Mouse (Mus musculus) R1 (cell line): Measurements from ENCODE around the gene Hist2h3b.

Experiments
- DNase-seq: peaks from one replicate; pipeline ENCODE4 v3.0.0-alpha.2; 2018; ENCODE audit warnings: low read depth, low spot score

Gene Hist2h3b

GRCm38 (mm10) chr3:96293787-96294186 is 25.3 kb downstream of the Hist2h3b start, which contains the start of gene Fcgr1:
Gene Fcgr1 (minus strand): TSS chr3:96293969.
- DNase-seq = no peak

GRCm38 (mm10) chr3:96298360-96298759 is 29.9 kb downstream of the Hist2h3b start:
- DNase-seq = no peak

DNA sequence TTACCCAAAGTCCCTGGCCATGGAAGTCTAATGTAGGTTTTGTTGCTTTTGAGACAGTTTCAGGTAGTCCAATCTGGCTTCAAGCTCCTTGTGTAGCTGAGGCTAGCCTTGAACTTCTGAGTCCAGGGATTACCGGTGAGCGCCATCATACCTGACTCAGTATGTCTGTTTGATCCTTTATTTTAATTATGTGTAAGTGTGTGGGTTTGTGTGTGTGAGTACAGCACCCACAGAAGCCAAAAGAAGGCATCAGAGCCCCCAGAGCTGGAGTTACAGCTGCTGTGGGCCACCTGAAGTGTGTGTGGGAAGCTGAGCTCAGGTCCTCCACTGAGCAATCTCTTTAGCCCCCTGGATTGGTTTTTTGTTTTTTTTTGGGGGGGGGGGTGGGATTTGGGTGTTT is 31.1 kb downstream of the Hist2h3b start:
- no peak for DNase-seq

DNA sequence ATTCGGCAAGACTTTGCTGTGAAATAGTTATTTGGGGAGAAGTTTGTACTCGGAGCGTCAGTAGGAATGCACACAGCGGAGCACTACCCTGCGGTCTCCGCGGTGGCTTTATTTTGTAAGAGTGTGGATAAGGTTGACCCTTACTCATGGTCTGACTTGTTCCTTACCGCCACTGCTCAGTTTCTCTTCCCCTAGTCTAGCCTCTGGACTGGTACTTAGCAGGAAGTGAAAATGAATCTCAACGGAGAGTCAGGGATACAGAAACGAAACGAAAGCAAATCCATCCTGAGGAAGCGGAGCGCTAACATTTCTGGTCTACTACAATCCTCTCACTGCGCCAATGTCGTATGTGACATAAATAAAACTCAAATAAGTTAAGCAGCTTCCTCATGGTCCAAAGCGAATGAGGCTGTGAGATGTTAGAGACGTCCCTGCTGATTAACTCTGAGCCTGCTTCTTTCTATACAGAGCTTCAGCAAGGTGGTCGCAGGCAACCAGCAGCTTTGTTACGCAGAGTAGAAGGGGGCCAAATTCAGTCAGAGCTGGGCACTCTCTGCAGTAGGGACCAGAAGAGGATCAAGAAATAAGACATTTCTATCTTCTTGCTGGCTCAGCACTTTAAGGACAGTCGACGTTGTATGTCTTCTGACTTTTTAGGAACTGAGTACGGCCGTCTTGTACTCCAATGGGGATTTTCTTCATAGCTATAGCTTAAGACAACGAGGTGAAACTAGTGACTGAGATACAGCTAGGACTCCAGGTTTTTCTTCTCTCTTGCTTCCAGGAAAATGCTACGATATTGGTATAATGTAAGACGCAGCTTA is 32.5 kb downstream of the Hist2h3b start:
- no peak for DNase-seq

DNA sequence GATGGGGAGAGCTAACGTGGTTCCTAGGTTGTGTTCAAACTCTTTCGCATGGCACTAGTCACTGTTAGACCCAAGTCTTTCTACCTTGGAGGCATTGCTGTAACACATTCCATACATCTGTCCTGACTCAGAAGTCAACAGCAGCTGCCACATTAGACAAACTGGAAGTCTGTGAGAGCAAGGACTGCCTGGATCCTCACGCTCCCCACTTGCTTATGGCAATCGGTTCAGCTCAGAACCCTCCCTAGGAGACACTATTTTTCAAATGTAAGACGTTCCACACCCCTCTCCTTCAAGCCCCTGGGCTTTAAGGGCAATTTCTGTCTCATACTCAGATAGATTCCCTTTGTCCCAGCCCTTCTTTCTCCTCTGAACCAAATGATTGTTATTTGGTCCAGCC is 33.6 kb downstream of the Hist2h3b start:
- DNase-seq = no peak

DNA sequence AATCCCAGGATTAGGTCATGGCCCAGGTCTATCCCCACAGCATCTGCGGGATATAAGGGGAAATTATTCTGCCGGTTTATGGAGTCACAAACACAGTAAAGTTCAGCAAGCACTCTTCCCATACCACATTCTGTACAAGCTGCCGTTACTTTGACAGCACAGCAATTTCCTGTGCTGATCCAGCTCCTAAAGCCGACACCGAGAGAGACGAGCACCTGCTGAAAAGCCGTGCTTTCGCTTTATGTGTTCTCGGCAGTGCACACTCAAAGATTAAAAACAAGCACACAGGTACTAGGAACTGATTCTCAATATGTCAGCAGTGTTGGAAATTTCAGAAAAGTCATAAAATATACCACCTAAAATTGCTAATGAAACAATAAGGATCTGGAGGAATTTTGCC is 38.1 kb downstream of the Hist2h3b start:
- no peak for DNase-seq

- no peak for DNase-seq
Observed at GRCm38 (mm10) chr3:96309441-96309840, 41.0 kb downstream of the Hist2h3b start.

GRCm38 (mm10) chr3:96312341-96313098 is 44.1 kb downstream of the Hist2h3b start:
- DNase-seq = peak; percentile 88
